Mouse (Mus musculus): ENCODE data around the gene Vmac.

Vmac gene

DNA sequence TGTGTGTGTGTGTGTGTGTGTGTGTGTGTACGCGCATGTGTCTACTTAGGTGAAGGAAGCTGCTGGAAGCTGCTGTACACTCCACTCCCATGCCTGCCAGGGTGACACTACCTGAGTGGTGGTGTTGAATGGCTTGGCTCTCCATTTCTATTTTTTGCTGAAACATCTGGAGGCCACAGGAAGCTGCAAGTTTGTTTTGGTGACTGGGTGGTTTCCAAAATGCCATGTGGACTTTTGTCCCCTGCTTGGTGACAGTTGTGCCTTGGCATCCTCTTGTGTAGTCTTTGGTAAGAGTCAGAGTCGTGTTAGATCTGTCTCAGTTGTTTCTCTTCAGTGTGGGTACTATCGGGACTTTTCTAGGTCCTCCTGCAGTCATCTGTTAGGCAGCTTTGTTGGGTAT is 31.0 kb downstream of the Vmac start:
- DNase-seq (ENCODE audit: low read depth), result no peak

GRCm38 (mm10) chr17:56684649-56685048 is 33.2 kb downstream of the Vmac start:
- no peak for DNase-seq (ENCODE audit: low read depth)

- DNase-seq (ENCODE audit: low read depth), result no peak
Measured at GRCm38 (mm10) chr17:56683546-56684140, 34.2 kb downstream of the Vmac start.

DNA sequence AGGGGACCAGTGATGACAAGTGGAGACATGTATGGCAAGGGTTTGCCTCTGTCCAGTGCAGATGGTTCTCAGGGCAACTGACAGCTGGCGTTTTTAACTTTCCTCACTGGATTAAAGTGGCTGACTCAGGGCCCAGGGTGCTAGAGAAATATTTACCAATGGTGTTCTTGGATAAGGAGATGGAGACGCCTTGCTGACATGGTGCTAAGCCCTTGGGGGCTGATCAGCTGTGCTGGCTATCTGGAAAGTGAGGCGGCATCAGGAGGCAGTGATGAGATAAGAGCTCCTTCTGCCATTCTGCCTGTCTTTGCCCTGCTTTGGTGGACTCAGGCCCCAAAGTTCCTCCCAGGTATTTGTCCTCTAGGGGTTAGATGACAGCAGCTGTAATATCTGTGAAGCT is 34.9 kb downstream of the Vmac start:
- DNase-seq (ENCODE audit: low read depth), result no peak

- no peak for DNase-seq (ENCODE audit: low read depth)
Measured at GRCm38 (mm10) chr17:56681791-56682190, 36.0 kb downstream of the Vmac start.

GRCm38 (mm10) chr17:56673647-56674416 is 44.0 kb downstream of the Vmac start:
- DNase-seq (ENCODE audit: low read depth), result no peak

- peak; percentile 99 for DNase-seq (ENCODE audit: low read depth)
Measured at GRCm38 (mm10) chr17:56672941-56673646, 44.7 kb downstream of the Vmac start, which contains the start of gene Ranbp3. Gene Ranbp3 (plus strand): TSS chr17:56673294.

GRCm38 (mm10) chr17:56669766-56670165 is 48.1 kb downstream of the Vmac start:
- no peak for DNase-seq (ENCODE audit: low read depth)

DNA sequence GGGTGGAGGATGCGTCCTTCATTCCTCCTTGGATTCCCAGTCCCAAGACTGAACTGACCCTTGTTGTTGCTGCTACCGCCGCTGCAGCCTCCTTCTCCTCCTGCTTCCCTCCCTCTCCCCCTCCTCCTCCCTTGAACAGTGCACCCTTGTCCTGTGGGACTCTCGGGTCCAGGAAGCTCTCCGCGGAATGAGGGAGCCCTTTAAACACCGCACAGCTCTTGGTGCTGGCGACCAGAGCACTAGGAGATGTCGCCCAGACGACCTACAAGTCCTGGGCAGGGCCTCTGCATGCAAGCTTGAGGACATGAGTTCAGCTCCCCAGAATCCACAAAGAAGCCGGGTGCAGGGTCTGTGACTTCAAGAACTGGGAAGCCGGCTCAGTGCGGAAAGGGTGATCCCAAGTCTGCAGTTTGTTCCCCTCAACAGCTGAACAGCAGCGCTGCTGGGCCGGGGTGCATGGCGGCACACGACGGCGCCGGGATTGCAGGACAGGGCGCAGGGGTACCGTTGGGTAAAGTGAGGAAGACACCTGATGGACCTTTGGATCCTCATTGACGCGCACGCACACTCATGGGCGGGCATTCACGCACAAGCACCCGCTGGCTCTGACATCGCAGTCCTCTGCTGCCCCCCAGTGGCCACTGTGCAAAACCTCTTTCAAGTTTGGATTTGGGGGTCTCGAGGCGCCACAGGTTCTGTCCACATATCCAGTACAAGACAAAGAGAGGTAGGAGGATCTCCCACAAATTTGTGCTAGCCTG is 49.3 kb downstream of the Vmac start:
- DNase-seq (ENCODE audit: low read depth), result no peak

DNA sequence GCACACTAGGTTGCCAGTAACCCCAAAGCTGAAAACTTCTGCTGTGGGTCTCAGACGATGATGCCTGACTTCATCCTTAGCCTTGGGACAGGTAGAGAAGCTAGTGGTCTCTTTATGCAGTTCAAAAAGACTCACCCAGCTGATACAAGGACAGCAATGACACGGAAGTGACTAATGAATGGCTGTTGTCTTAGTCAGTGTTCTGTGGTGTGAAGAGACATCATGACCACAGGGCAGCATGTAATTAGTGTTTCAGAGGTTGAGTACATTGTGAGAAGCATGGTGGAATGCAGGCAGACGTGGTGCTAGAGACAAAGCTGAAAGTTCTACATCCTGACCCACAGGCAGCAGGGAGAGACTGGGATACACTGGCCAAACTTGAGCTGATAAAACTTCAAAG is 50.2 kb downstream of the Vmac start:
- DNase-seq (ENCODE audit: low read depth), result no peak

DNA sequence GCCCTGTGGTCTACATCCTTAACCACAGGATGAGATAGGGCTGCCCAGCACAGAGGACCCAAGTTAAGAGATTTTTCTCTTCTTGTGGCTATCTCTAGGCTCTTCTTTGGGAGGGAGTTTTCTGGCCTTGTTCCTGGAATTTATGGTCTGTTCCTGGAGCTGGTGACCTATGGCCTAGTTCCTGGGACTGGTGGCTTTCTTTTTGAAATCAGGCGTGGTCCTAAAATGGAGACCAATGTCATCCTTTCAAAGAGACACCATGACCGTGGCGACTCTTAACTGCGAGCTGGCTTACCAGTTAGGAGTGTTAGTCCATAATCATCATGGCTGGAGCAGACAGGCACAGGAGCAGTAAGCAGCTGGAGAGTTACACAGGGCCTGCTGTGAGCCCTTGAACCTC is 51.4 kb downstream of the Vmac start:
- no peak for DNase-seq (ENCODE audit: low read depth)

DNA sequence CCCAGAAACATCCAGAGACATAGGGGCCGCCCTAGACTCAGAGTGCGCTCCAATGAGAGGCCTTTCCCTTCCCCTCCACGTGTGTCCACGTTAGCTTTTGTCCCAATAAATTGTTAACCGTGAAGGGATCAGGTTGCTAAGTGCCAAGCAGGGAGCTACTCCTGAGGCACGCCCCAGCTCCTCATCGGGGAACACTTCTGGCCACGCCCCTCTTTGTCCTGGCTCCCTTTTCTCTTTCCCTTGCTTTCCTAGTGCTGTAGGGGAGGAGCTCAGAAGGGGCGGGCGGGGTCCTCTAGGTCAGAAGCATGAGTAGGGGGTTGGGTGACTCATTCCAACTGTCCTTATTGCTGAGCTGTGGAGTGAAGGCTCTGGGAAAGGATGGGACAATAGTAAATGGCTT is 53.5 kb downstream of the Vmac start:
- no peak for DNase-seq (ENCODE audit: low read depth)

Measured in fibroblast of lung, adult 2 months (primary cell).